In genomic region chr14:59597398-59598259, GRCm38 (mm10) we compare ENCODE assay signal across 8 mouse cellular contexts. TPM values are rescaled to one million over a fixed set of nuclear protein-coding genes. Genes with fewer than 3 reads are reported as not detected.
DNase-seq lines count a peak whose midpoint lies in the region; ATAC-seq and TF ChIP-seq lines count a peak whose summit lies in the region.

Gene Cdadc1 (minus strand): TSS chr14:59597959.

- no peak for TF ChIP-seq CTCF in Patski (IDR thresholded peaks at IDR 0.05)

- peaks cover 13% of the 10 kb centered on the region for H3K4me1 ChIP-seq in hindbrain, embryonic 14.5 days (replicated peaks; ENCODE audit: control insufficient read depth, insufficient read depth, low read length)

- H3K4me3 ChIP-seq in hindbrain, embryonic 14.5 days (replicated peaks; ENCODE audit: low read length): peak within 1 kb of the TSS; percentile 93

- H3K27ac ChIP-seq in hindbrain, embryonic 14.5 days: peak within 1 kb of the TSS; percentile 89; the same call in 1 of the 2 replicates

- H3K27me3 ChIP-seq in Patski: peaks cover 25% of the 10 kb centered on the region
- no peaks in the 10 kb centered on the region for H3K27me3 ChIP-seq in hindbrain, embryonic 14.5 days (ENCODE audit: control insufficient read depth, insufficient read depth, low read length)

- H3K36me3 ChIP-seq in hindbrain, embryonic 14.5 days (replicated peaks; ENCODE audit: control insufficient read depth, insufficient read depth): peaks cover 18% of the 10 kb centered on the region

- in situ Hi-C loops in Patski (cut with MboI; ENCODE audit: low pct_unique_long_range_greater_than_20kb): no loop called here

- CTCF ChIA-PET in Patski (lab: Charles Lee): interaction anchor here (1.2 to 1.4 kb wide), 3 partner anchors 42 to 145 kb away, joined by 3 to 4 read pairs (median 3); no protein-coding TSS in a partner anchor

- H3K9me3 ChIP-seq in hindbrain, embryonic 14.5 days (ENCODE audit: control insufficient read depth, low read length): no peaks in the 10 kb centered on the region

- peak within 1 kb of the TSS; percentile 86 for H3K9ac ChIP-seq in hindbrain, embryonic 14.5 days

- WGBS in hindbrain, embryonic 14.5 days: 1% methylated on average over 45 of the region's 48 CpGs

- ATAC-seq in Patski: peak; percentile 70
- peak; percentile 95 for ATAC-seq in hindbrain, embryonic 14.5 days (ENCODE audit: low FRiP score)

- DNase-seq in Patski (ENCODE audit: low read depth, low spot score): peak; percentile 68
- DNase-seq in cerebellum, postnatal 14 days: peak; percentile 99
- peak; percentile 93 to 97 for DNase-seq in frontal cortex, postnatal 14 days (ENCODE audit: low spot score in 2 of 2)
- DNase-seq in hindbrain, embryonic 14.5 days (ENCODE audit: low spot score): peak; percentile 97
- peak; percentile 96 to 98 for DNase-seq in layer of hippocampus, postnatal 36 days
- peak; percentile 97 for DNase-seq in lung, postnatal 36 days
- DNase-seq in retina, postnatal 1 day: peak; percentile 95
- DNase-seq in urinary bladder, adult 18-20 months (ENCODE audit: low spot score in 2 of 2): peak; percentile 92 to 99

- POLR2A ChIA-PET in Patski (lab: Charles Lee): interaction anchor here (0.5 kb wide), 1 partner anchor 339 kb away, joined by 3 read pairs; no protein-coding TSS in a partner anchor

- H3K4me2 ChIP-seq in hindbrain, embryonic 14.5 days (replicated peaks): peak within 1 kb of the TSS; percentile 68

RNA-seq across cellular contexts. Expression of gene Cdadc1, which starts in this region (rescaled TPM):
- polyA plus RNA-seq in Patski (2021): 38.6 TPM
- 35.2 and 37.3 TPM in 2 replicates for polyA plus RNA-seq in hindbrain, embryonic 14.5 days (2014; fragmentation: Nextera tagmentation; extraction: Ambion mirVana)
- 10 to 100 TPM; 67.1 to 81.0 TPM for total RNA-seq in layer of hippocampus, postnatal 36 days (2021)

Comparison
In these comparisons a context has a peak if more than half of its experiments do, and no peak if none do; other contexts are left out.
1. Peak in every context shown above with its lines: DNase-seq, ATAC-seq, H3K4me3 ChIP-seq and H3K27ac ChIP-seq.